Mouse (Mus musculus) midbrain, embryonic 10.5 days (tissue): ENCODE results near the gene Nefh. TPM values are rescaled to one million over a fixed set of nuclear protein-coding genes. Genes with fewer than 3 reads are reported as not detected.

Experiments used
- DNase-seq: peaks from one replicate; pipeline ENCODE4 v3.0.0-alpha.2; 2017; ENCODE audit warnings: low spot score
- H3K27ac ChIP-seq: fragments of 300-500 bp; sonication (generic); replicated peaks from 2 replicates; pipeline ENCODE4 v1.5.1; 2016; ENCODE audit warnings: mild to moderate bottlenecking
- H3K27me3 ChIP-seq: fragments of 300-500 bp; sonication (generic); 2 replicates; pipeline ENCODE4 v1.6.1; 2016; ENCODE audit warnings: low read depth, mild to moderate bottlenecking; ENCODE audit not compliant: poor library complexity, severe bottlenecking
- H3K36me3 ChIP-seq: fragments of 300-500 bp; sonication (generic); 2 replicates; pipeline ENCODE4 v1.6.1; 2016; ENCODE audit warnings: mild to moderate bottlenecking, moderate library complexity
- H3K4me1 ChIP-seq: fragments of 300-500 bp; sonication (generic); 2 replicates; pipeline ENCODE4 v1.6.1; 2016
- H3K4me3 ChIP-seq: fragments of 300-500 bp; sonication (generic); 2 replicates; pipeline ENCODE4 v1.5.1; 2016; ENCODE audit warnings: mild to moderate bottlenecking, moderate library complexity
- H3K9me3 ChIP-seq: fragments of 300-500 bp; sonication (generic); replicated peaks from 2 replicates; pipeline ENCODE4 v1.6.1; 2016; ENCODE audit warnings: mild to moderate bottlenecking
- WGBS: fragments of 180-500 bp; shearing (Covaris S2); methylation state at CpG from one replicate; pipeline ENCODE4 v1.1.7; 2016; 5-methylcytosine and 5-hydroxymethylcytosine counted together
- polyA plus RNA-seq: library from polyadenylated mRNA; unstranded; fragments of >200 nt; fragmentation: Nextera tagmentation; extraction: Ambion mirVana; gene quantifications from 2 replicates; pipeline ENCODE4 v1.2.1, GENCODE M21; 2016

The Nefh gene
- polyA plus RNA-seq, 1 experiment from 2014 or later = 0.23 TPM

GRCm38 (mm10) chr11:4948792-4949191 lies 928 bp upstream of the Nefh start:
- H3K4me3 ChIP-seq = no peak overlapping the region
- WGBS = 33% methylated on average over 8 of the region's 8 CpGs
- peaks cover 100% of the 10 kb centered on the region for H3K27me3 ChIP-seq
- no peaks in the 10 kb centered on the region for H3K36me3 ChIP-seq
- peaks cover 35% of the 10 kb centered on the region for H3K4me1 ChIP-seq
- H3K9me3 ChIP-seq = 0 out of 2 replicates have a peak, but pooled peaks cover 5% of the 10 kb centered on the region
- no peak overlapping the region for H3K27ac ChIP-seq
- DNase-seq = no peak

- H3K4me3 ChIP-seq = peak overlapping the region; percentile 64
- H3K4me1 ChIP-seq = peaks cover 29% of the 10 kb centered on the region
- DNase-seq = peak; percentile 57
- peaks cover 86% of the 10 kb centered on the region for H3K27me3 ChIP-seq
- 0 out of 2 replicates have a peak, but pooled peaks cover 5% of the 10 kb centered on the region for H3K9me3 ChIP-seq
- under 1% methylated on average over 117 of the region's 120 CpGs for WGBS
- H3K36me3 ChIP-seq = no peaks in the 10 kb centered on the region
- peak overlapping the region; percentile 70 for H3K27ac ChIP-seq
Observed at GRCm38 (mm10) chr11:4946947-4947812, 684 bp downstream of the Nefh start.

GRCm38 (mm10) chr11:4946530-4946929 lies 1.3 kb downstream of the Nefh start:
- DNase-seq = no peak
- Histone ChIP-seq H3K27ac (no peak overlapping the region), H3K9me3 (0 out of 2 replicates have a peak, but pooled peaks cover 5% of the 10 kb centered on the region), H3K27me3 (peaks cover 80% of the 10 kb centered on the region), H3K4me1 (peaks cover 29% of the 10 kb centered on the region), H3K4me3 (peak overlapping the region; percentile 64), H3K36me3 (no peaks in the 10 kb centered on the region)
- 47% methylated on average over 13 of the region's 13 CpGs for WGBS

GRCm38 (mm10) chr11:4936243-4936642 lies 11.6 kb downstream of the Nefh start:
- no peaks in the 10 kb centered on the region for H3K9me3 ChIP-seq
- no peak overlapping the region for H3K4me3 ChIP-seq
- H3K4me1 ChIP-seq = no peaks in the 10 kb centered on the region
- H3K36me3 ChIP-seq = peaks cover 5% of the 10 kb centered on the region; the same call in 1 of the 2 replicates
- WGBS = 80% methylated on average over 5 of the region's 5 CpGs
- DNase-seq = no peak
- no peaks in the 10 kb centered on the region for H3K27me3 ChIP-seq
- H3K27ac ChIP-seq = no peak overlapping the region

- Histone ChIP-seq H3K9me3 (no peaks in the 10 kb centered on the region), H3K4me3 (no peak overlapping the region), H3K27me3 (no peaks in the 10 kb centered on the region), H3K36me3 (peaks cover 56% of the 10 kb centered on the region), H3K4me1 (no peaks in the 10 kb centered on the region), H3K27ac (no peak overlapping the region)
- DNase-seq = no peak
- 94% methylated on average over 1 of the region's 1 CpGs for WGBS
Observed at GRCm38 (mm10) chr11:4931009-4931601, 16.8 kb downstream of the Nefh start.

- Histone ChIP-seq H3K36me3 (peaks cover 95% of the 10 kb centered on the region), H3K4me3 (no peak overlapping the region), H3K4me1 (no peaks in the 10 kb centered on the region), H3K27ac (no peak overlapping the region), H3K27me3 (no peaks in the 10 kb centered on the region), H3K9me3 (no peaks in the 10 kb centered on the region)
- 94% methylated on average over 3 of the region's 3 CpGs for whole genome bisulfite sequencing
- no peak for DNase-seq
Observed at GRCm38 (mm10) chr11:4927224-4927623, 20.6 kb downstream of the Nefh start.

- Histone ChIP-seq H3K9me3 (no peaks in the 10 kb centered on the region), H3K4me1 (no peaks in the 10 kb centered on the region), H3K27ac (no peak overlapping the region), H3K27me3 (no peaks in the 10 kb centered on the region), H3K36me3 (peaks cover 99% of the 10 kb centered on the region), H3K4me3 (no peak overlapping the region)
- WGBS = 91% methylated on average over 7 of the region's 7 CpGs
- DNase-seq = no peak
Observed at GRCm38 (mm10) chr11:4921751-4922150, 26.1 kb downstream of the Nefh start.

- Histone ChIP-seq H3K27ac (no peak overlapping the region), H3K4me3 (no peak overlapping the region), H3K36me3 (peaks cover 99% of the 10 kb centered on the region), H3K9me3 (no peaks in the 10 kb centered on the region), H3K4me1 (no peaks in the 10 kb centered on the region), H3K27me3 (no peaks in the 10 kb centered on the region)
- no peak for DNase-seq
- 90% methylated on average over 2 of the region's 2 CpGs for WGBS
Observed at GRCm38 (mm10) chr11:4921281-4921680, 26.6 kb downstream of the Nefh start.

GRCm38 (mm10) chr11:4916068-4916467 lies 31.8 kb downstream of the Nefh start:
- Histone ChIP-seq H3K4me1 (no peaks in the 10 kb centered on the region), H3K4me3 (no peak overlapping the region), H3K9me3 (no peaks in the 10 kb centered on the region), H3K27ac (no peak overlapping the region), H3K36me3 (peaks cover 98% of the 10 kb centered on the region), H3K27me3 (no peaks in the 10 kb centered on the region)
- DNase-seq = peak; percentile 56
- WGBS = 48% methylated on average over 1 of the region's 1 CpGs

- Histone ChIP-seq H3K4me1 (no peaks in the 10 kb centered on the region), H3K4me3 (no peak overlapping the region), H3K27me3 (no peaks in the 10 kb centered on the region), H3K36me3 (peaks cover 91% of the 10 kb centered on the region), H3K9me3 (no peaks in the 10 kb centered on the region), H3K27ac (no peak overlapping the region)
- WGBS = 98% methylated on average over 6 of the region's 6 CpGs
- no peak for DNase-seq
Observed at GRCm38 (mm10) chr11:4906231-4906630, 41.6 kb downstream of the Nefh start.

GRCm38 (mm10) chr11:4901956-4902355 lies 45.9 kb downstream of the Nefh start:
- H3K4me3 ChIP-seq = no peak overlapping the region
- no peak overlapping the region for H3K27ac ChIP-seq
- H3K9me3 ChIP-seq = no peaks in the 10 kb centered on the region
- no peak for DNase-seq
- peaks cover 89% of the 10 kb centered on the region for H3K36me3 ChIP-seq
- H3K27me3 ChIP-seq = no peaks in the 10 kb centered on the region
- H3K4me1 ChIP-seq = no peaks in the 10 kb centered on the region
- 87% methylated on average over 6 of the region's 6 CpGs for WGBS

- WGBS = 72% methylated on average over 5 of the region's 5 CpGs
- Histone ChIP-seq H3K27ac (no peak overlapping the region), H3K36me3 (peaks cover 79% of the 10 kb centered on the region), H3K4me1 (peaks cover 14% of the 10 kb centered on the region), H3K27me3 (no peaks in the 10 kb centered on the region), H3K4me3 (no peak overlapping the region), H3K9me3 (no peaks in the 10 kb centered on the region)
- DNase-seq = peak; percentile 16
Observed at GRCm38 (mm10) chr11:4900437-4900836, 47.4 kb downstream of the Nefh start.
